Mouse (Mus musculus) lung, embryonic 14.5 days (tissue): ENCODE data around the gene Zfp408. TPM values are rescaled to one million over a fixed set of nuclear protein-coding genes. Genes with fewer than 3 reads are reported as not detected.

Experiments used
- ATAC-seq: fragments of 200-750 bp; cut with Nextera tagmentation; 2 replicates; pipeline ENCODE4 v1.8.0; 2017; ENCODE audit warnings: mild to moderate bottlenecking, moderate TSS enrichment, moderate library complexity; ENCODE audit not compliant: insufficient read depth
- DNase-seq: peaks from one replicate; pipeline ENCODE4 v3.0.0-alpha.2; 2015
- H3K27ac ChIP-seq: fragments of 300-500 bp; sonication (generic); 2 replicates; pipeline ENCODE4 v1.5.1; 2014; ENCODE audit warnings: low read depth, mild to moderate bottlenecking, moderate library complexity
- H3K27me3 ChIP-seq: fragments of 300-500 bp; sonication (generic); 2 replicates; pipeline ENCODE4 v1.6.1; 2014; ENCODE audit warnings: low read length, control low read depth; ENCODE audit not compliant: insufficient read depth
- H3K36me3 ChIP-seq: fragments of 300-500 bp; sonication (generic); 2 replicates; pipeline ENCODE4 v1.6.1; 2014; ENCODE audit warnings: control low read depth; ENCODE audit not compliant: insufficient read depth
- H3K4me1 ChIP-seq: fragments of 300-500 bp; sonication (generic); 2 replicates; pipeline ENCODE4 v1.6.1; 2014; ENCODE audit warnings: antibody characterized with exemption, control low read depth; ENCODE audit not compliant: insufficient read depth
- H3K4me2 ChIP-seq: fragments of 300-500 bp; sonication (generic); 2 replicates; pipeline ENCODE4 v1.6.1; 2014; ENCODE audit warnings: mild to moderate bottlenecking
- H3K4me3 ChIP-seq: fragments of 300-500 bp; sonication (generic); 2 replicates; pipeline ENCODE4 v1.5.1; 2014; ENCODE audit warnings: low read depth, low read length
- H3K9ac ChIP-seq: fragments of 300-500 bp; sonication (generic); 2 replicates; pipeline ENCODE4 v1.6.1; 2014
- H3K9me3 ChIP-seq: fragments of 300-500 bp; sonication (generic); 2 replicates; pipeline ENCODE4 v1.6.1; 2016; ENCODE audit warnings: low read depth, low read length, control low read depth
- CTCF ChIP-seq: IDR thresholded peaks from 2 replicates; pipeline ENCODE4 v1.5.1; 2016; ENCODE audit warnings: antibody characterized with exemption, low read depth
- WGBS: fragments of 180-500 bp; shearing (Covaris S2); extraction: QIAGEN DNeasy Blood & Tissue Kit; methylation state at CpG from one replicate; pipeline ENCODE4 v1.1.7; 2014; 5-methylcytosine and 5-hydroxymethylcytosine counted together
- polyA plus RNA-seq: library from polyadenylated mRNA; unstranded; fragments of >200 nt; fragmentation: Nextera tagmentation; extraction: Ambion mirVana; gene quantifications from 2 replicates; pipeline ENCODE4 v1.2.1, GENCODE M21; 2014

Gene Zfp408
- polyA plus RNA-seq, 1 experiment from 2014 or later = 7.0 TPM

DNA sequence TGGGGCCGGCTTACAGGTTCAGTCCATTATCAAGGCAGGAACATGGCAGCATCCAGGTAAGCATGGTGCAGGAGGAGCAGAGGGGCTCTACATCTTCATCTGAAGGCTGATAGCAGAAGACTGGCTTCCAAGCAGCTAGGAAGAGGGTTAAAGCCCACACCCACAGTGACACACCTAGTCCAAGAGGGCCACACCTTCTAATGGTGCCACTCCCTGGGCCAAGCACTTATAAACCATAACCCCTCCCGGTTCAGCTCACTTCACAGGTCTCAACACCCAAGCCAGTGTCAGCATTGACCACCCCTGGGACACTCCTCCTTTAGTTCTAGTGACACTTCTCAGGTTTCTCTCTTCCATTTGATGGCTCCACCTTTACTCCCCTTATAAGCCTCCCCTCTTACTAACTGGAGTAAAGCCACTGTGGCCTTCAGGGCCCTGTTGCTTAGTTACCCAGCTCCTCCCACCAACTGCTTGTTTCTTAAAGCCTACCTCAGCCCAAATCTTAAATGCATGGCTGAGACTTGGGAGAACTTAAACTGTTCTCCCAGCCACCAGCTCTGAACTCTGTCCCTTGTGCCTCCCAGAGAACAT is 6.7 kb downstream of the Zfp408 start:
- Histone ChIP-seq H3K9ac (no peak overlapping the region), H3K9me3 (no peaks in the 10 kb centered on the region), H3K27ac (no peak overlapping the region), H3K27me3 (no peaks in the 10 kb centered on the region), H3K4me2 (no peak overlapping the region), H3K4me1 (no peaks in the 10 kb centered on the region), H3K36me3 (peaks cover 57% of the 10 kb centered on the region), H3K4me3 (no peak overlapping the region)
- ATAC-seq (no peak), DNase-seq (no peak)
- WGBS = 82% methylated on average over 2 of the region's 2 CpGs
- TF ChIP-seq CTCF = no peak

DNA sequence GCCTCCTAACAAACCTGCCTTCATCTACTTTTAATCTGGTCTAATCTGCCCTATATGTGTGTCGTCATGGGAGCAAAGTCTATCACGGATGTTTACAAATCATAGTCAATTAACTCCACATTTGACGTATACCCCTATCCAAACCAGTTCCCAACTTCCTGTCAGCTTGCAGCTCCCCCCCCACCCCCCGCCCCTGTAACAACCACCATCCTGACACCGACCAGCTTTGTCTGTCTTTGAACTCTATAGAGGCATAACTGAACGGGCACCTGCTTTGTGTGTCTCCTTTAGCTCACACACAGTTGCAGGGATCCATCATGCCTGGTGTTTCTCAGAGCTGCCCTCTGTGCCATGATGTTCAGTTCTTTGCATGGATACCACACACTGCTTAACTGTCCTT is 10.7 kb downstream of the Zfp408 start:
- no peaks in the 10 kb centered on the region for H3K27me3 ChIP-seq
- 53% methylated on average over 6 of the region's 6 CpGs for WGBS
- DNase-seq (no peak), ATAC-seq (no peak)
- TF ChIP-seq CTCF = no peak
- H3K4me1 ChIP-seq = no peaks in the 10 kb centered on the region
- H3K9ac ChIP-seq = no peak overlapping the region
- H3K4me2 ChIP-seq = no peak overlapping the region
- H3K4me3 ChIP-seq = no peak overlapping the region
- H3K27ac ChIP-seq = no peak overlapping the region
- no peaks in the 10 kb centered on the region for H3K9me3 ChIP-seq
- H3K36me3 ChIP-seq = peaks cover 17% of the 10 kb centered on the region

GRCm38 (mm10) chr2:91636727-91637338 is 12.8 kb downstream of the Zfp408 start:
- Histone ChIP-seq H3K9ac (no peak overlapping the region), H3K4me3 (no peak overlapping the region), H3K36me3 (no peaks in the 10 kb centered on the region), H3K27me3 (no peaks in the 10 kb centered on the region), H3K27ac (no peak overlapping the region), H3K4me2 (no peak overlapping the region), H3K4me1 (no peaks in the 10 kb centered on the region), H3K9me3 (no peaks in the 10 kb centered on the region)
- DNase-seq (no peak), ATAC-seq (peak; percentile 62)
- no peak for TF ChIP-seq CTCF
- 62% methylated on average over 5 of the region's 5 CpGs for WGBS

- no peak within 1 kb of the TSS for H3K9ac ChIP-seq
- DNase-seq (no peak), ATAC-seq (no peak)
- H3K9me3 ChIP-seq = no peaks in the 10 kb centered on the region
- H3K4me3 ChIP-seq = no peak within 1 kb of the TSS
- WGBS = 76% methylated on average over 8 of the region's 8 CpGs
- no peaks in the 10 kb centered on the region for H3K27me3 ChIP-seq
- no peak for TF ChIP-seq CTCF
- no peaks in the 10 kb centered on the region for H3K36me3 ChIP-seq
- H3K4me2 ChIP-seq = no peak within 1 kb of the TSS
- no peaks in the 10 kb centered on the region for H3K4me1 ChIP-seq
- H3K27ac ChIP-seq = no peak within 1 kb of the TSS
These were observed 13.4 kb downstream of the Zfp408 start, which contains the start of gene F2 for GRCm38 (mm10) chr2:91636229-91636628. TSS of gene F2 (minus strand) at chr2:91636414.

DNA sequence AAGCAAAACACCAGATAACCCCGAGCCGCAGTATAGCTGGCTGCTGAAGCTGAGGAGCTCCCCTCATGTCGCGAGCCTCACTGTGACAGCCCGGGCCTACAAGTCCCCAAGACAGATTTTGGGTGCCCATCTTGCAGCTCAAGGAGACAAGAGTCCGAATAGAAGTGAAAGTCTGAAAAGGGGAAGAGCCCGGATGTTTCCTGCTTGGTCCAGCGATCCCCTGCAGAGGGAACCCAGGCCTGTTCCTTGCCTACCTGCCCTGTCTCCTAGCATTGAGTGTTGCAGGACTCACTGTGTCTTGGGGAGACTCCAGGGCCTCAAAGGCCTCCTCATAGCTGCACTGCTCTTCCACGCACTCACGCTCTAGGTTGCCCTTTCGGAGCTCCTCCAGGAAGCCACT is 14.1 kb downstream of the Zfp408 start:
- ATAC-seq (no peak), DNase-seq (no peak)
- no peak for TF ChIP-seq CTCF
- no peak overlapping the region for H3K27ac ChIP-seq
- H3K4me1 ChIP-seq = no peaks in the 10 kb centered on the region
- H3K9ac ChIP-seq = no peak overlapping the region
- H3K27me3 ChIP-seq = no peaks in the 10 kb centered on the region
- no peaks in the 10 kb centered on the region for H3K9me3 ChIP-seq
- H3K4me2 ChIP-seq = no peak overlapping the region
- 79% methylated on average over 11 of the region's 11 CpGs for WGBS
- H3K36me3 ChIP-seq = no peaks in the 10 kb centered on the region
- no peak overlapping the region for H3K4me3 ChIP-seq

- no peak for ATAC-seq
- TF ChIP-seq CTCF = no peak
These were observed 14.8 kb downstream of the Zfp408 start for GRCm38 (mm10) chr2:91634841-91635240.

GRCm38 (mm10) chr2:91633334-91633977 is 16.1 kb downstream of the Zfp408 start:
- no peak for DNase-seq
- Histone ChIP-seq H3K27ac (no peak overlapping the region), H3K4me3 (no peak overlapping the region), H3K9me3 (no peaks in the 10 kb centered on the region), H3K4me1 (no peaks in the 10 kb centered on the region), H3K9ac (no peak overlapping the region), H3K36me3 (no peaks in the 10 kb centered on the region), H3K27me3 (no peaks in the 10 kb centered on the region), H3K4me2 (no peak overlapping the region)
- ATAC-seq = no peak
- 59% methylated on average over 12 of the region's 12 CpGs for WGBS
- no peak for TF ChIP-seq CTCF

More at GRCm38 (mm10) chr2:91634841-91635240, 14.8 kb downstream of the Zfp408 start:
- no peaks in the 10 kb centered on the region for H3K27me3 ChIP-seq
- H3K9ac ChIP-seq = no peak overlapping the region
- no peak overlapping the region for H3K4me3 ChIP-seq
- no peaks in the 10 kb centered on the region for H3K9me3 ChIP-seq
- H3K36me3 ChIP-seq = no peaks in the 10 kb centered on the region
- WGBS = 67% methylated on average over 9 of the region's 9 CpGs
- no peak for DNase-seq
- no peak overlapping the region for H3K4me2 ChIP-seq
- H3K4me1 ChIP-seq = no peaks in the 10 kb centered on the region
- H3K27ac ChIP-seq = no peak overlapping the region
